Mouse (Mus musculus) spleen, postnatal 10 days (tissue): ENCODE data around the gene Cask.

Experiments used
- DNase-seq, 2 experiments: peaks; one replicate each; pipeline ENCODE4 v3.0.0; 2021 to 2022; ENCODE audit warnings: low spot score in 2 of 2

The Cask gene

GRCm38 (mm10) chrX:13518019-13518418 is 333.1 kb downstream of the Cask start:
- no peak for DNase-seq

GRCm38 (mm10) chrX:13516451-13516850 is 334.7 kb downstream of the Cask start:
- DNase-seq: no peak

- no peak for DNase-seq
These were observed 337.3 kb downstream of the Cask start for GRCm38 (mm10) chrX:13513864-13514263.

- peak in 1 of 2 experiments; percentile 21 for DNase-seq
These were observed 338.0 kb downstream of the Cask start for GRCm38 (mm10) chrX:13513127-13513526.

GRCm38 (mm10) chrX:13506376-13506775 is 344.8 kb downstream of the Cask start:
- DNase-seq: no peak

- no peak for DNase-seq
These were observed 346.8 kb downstream of the Cask start for GRCm38 (mm10) chrX:13504389-13504788.

GRCm38 (mm10) chrX:13502862-13503375 is 348.2 kb downstream of the Cask start:
- DNase-seq: no peak

- no peak for DNase-seq
These were observed 350.9 kb downstream of the Cask start for GRCm38 (mm10) chrX:13500284-13500683.

- no peak for DNase-seq
These were observed 356.1 kb downstream of the Cask start for GRCm38 (mm10) chrX:13494892-13495703.

- DNase-seq: no peak
These were observed 358.2 kb downstream of the Cask start for GRCm38 (mm10) chrX:13492922-13493321.

- no peak for DNase-seq
These were observed 360.2 kb downstream of the Cask start for GRCm38 (mm10) chrX:13490941-13491340.

GRCm38 (mm10) chrX:13489761-13490160 is 361.4 kb downstream of the Cask start:
- no peak for DNase-seq

GRCm38 (mm10) chrX:13489001-13489400 is 362.2 kb downstream of the Cask start:
- DNase-seq: no peak

- no peak for DNase-seq
These were observed 366.7 kb downstream of the Cask start for GRCm38 (mm10) chrX:13484447-13484846.

- no peak for DNase-seq
These were observed 368.6 kb downstream of the Cask start for GRCm38 (mm10) chrX:13482576-13482975.

- no peak for DNase-seq
These were observed 371.6 kb downstream of the Cask start for GRCm38 (mm10) chrX:13479570-13479969.

- no peak for DNase-seq
These were observed 372.9 kb downstream of the Cask start for GRCm38 (mm10) chrX:13478298-13478697.

- DNase-seq: no peak
These were observed 373.6 kb downstream of the Cask start for GRCm38 (mm10) chrX:13477596-13477995.

GRCm38 (mm10) chrX:13475382-13475781 is 375.8 kb downstream of the Cask start:
- no peak for DNase-seq

GRCm38 (mm10) chrX:13472751-13473225 is 378.4 kb downstream of the Cask start:
- DNase-seq: no peak

GRCm38 (mm10) chrX:13471925-13472324 is 379.2 kb downstream of the Cask start:
- DNase-seq: no peak

GRCm38 (mm10) chrX:13469160-13470116 is 381.7 kb downstream of the Cask start:
- DNase-seq: no peak
